Mouse (Mus musculus) G1E (cell line): ENCODE results near the gene Ccser1.

Source experiments
- CTCF ChIP-seq: IDR thresholded peaks from 2 replicates; pipeline ENCODE4 v1.5.1; 2012; ENCODE audit warnings: low read depth, low read length, inconsistent platforms, mixed read lengths
- GATA1 ChIP-seq: IDR thresholded peaks from 2 replicates; pipeline ENCODE4 v1.6.1; 2012; ENCODE audit warnings: borderline replicate concordance, low read length, inconsistent platforms, mixed read lengths
- GATA2 ChIP-seq: IDR thresholded peaks from 2 replicates; pipeline ENCODE4 v1.6.1; 2012; ENCODE audit warnings: low read depth, low read length, inconsistent platforms, borderline replicate concordance
- POLR2AphosphoS5 ChIP-seq: IDR thresholded peaks from 2 replicates; pipeline ENCODE4 v1.6.1; 2012; ENCODE audit warnings: low read depth, low read length, inconsistent platforms; ENCODE audit not compliant: insufficient replicate concordance
- TAL1 ChIP-seq: conservative IDR thresholded peaks from 2 replicates; pipeline ENCODE4 v1.6.1; 2012; ENCODE audit warnings: low read depth, low read length, inconsistent platforms, mixed read lengths

GRCm38 (mm10) chr6:61765801-61766200 is 585.7 kb downstream of the Ccser1 start:
- TF ChIP-seq CTCF (no peak), TAL1 (no peak), POLR2AphosphoS5 (no peak), GATA1 (no peak), GATA2 (no peak)
